Mouse (Mus musculus) embryonic facial prominence, embryonic 15.5 days (tissue): Measurements from ENCODE around the gene Zfp579. TPM values are rescaled to one million over a fixed set of nuclear protein-coding genes. Genes with fewer than 3 reads are reported as not detected.

Experiments
- ATAC-seq: fragments of 200-750 bp; cut with Nextera tagmentation; 2 replicates; pipeline ENCODE4 v1.8.0; 2017; ENCODE audit warnings: low read depth, moderate TSS enrichment; ENCODE audit not compliant: insufficient number of reproducible peaks, low FRiP score, low TSS enrichment
- H3K27ac ChIP-seq: fragments of 300-500 bp; sonication (generic); replicated peaks from 2 replicates; pipeline ENCODE4 v1.5.1; 2015; ENCODE audit warnings: mild to moderate bottlenecking, inconsistent platforms
- H3K27me3 ChIP-seq: fragments of 300-500 bp; sonication (generic); 2 replicates; pipeline ENCODE4 v1.6.1; 2015; ENCODE audit warnings: inconsistent platforms
- H3K36me3 ChIP-seq: fragments of 300-500 bp; sonication (generic); 2 replicates; pipeline ENCODE4 v1.6.1; 2015; ENCODE audit warnings: mild to moderate bottlenecking, inconsistent platforms
- H3K4me1 ChIP-seq: fragments of 300-500 bp; sonication (generic); 2 replicates; pipeline ENCODE4 v1.6.1; 2015; ENCODE audit warnings: inconsistent platforms
- H3K4me2 ChIP-seq: fragments of 300-500 bp; sonication (generic); replicated peaks from 2 replicates; pipeline ENCODE4 v1.6.1; 2015; ENCODE audit warnings: mild to moderate bottlenecking, inconsistent platforms
- H3K4me3 ChIP-seq: fragments of 300-500 bp; sonication (generic); replicated peaks from 2 replicates; pipeline ENCODE4 v1.5.1; 2015; ENCODE audit warnings: mild to moderate bottlenecking, inconsistent platforms
- H3K9ac ChIP-seq: fragments of 300-500 bp; sonication (generic); 2 replicates; pipeline ENCODE4 v1.6.1; 2015; ENCODE audit warnings: inconsistent platforms
- H3K9me3 ChIP-seq: fragments of 300-500 bp; sonication (generic); replicated peaks from 2 replicates; pipeline ENCODE4 v1.6.1; 2016; ENCODE audit warnings: inconsistent platforms
- WGBS: fragments of 180-500 bp; shearing (Covaris S2); methylation state at CpG from one replicate; pipeline ENCODE4 v1.1.7; 2015; 5-methylcytosine and 5-hydroxymethylcytosine counted together
- polyA plus RNA-seq: library from polyadenylated mRNA; unstranded; fragments of >200 nt; fragmentation: Nextera tagmentation; extraction: Ambion mirVana; gene quantifications from 2 replicates; pipeline ENCODE4 v1.2.1, GENCODE M21; 2015

The Zfp579 gene
- polyA plus RNA-seq, result 32.8 and 35.0 TPM in 2 replicates

- Histone ChIP-seq H3K36me3 (peaks cover 29% of the 10 kb centered on the region), H3K27ac (peak within 1 kb of the TSS; percentile 74), H3K27me3 (no peaks in the 10 kb centered on the region), H3K4me3 (peak within 1 kb of the TSS; percentile 78), H3K9me3 (no peaks in the 10 kb centered on the region), H3K9ac (peak within 1 kb of the TSS; percentile 72), H3K4me1 (peaks cover 28% of the 10 kb centered on the region), H3K4me2 (peak within 1 kb of the TSS; percentile 75)
- WGBS, result 6% methylated on average over 13 of the region's 26 CpGs
- ATAC-seq, result peak; percentile 88
These were observed at the start of gene Zfp579 for GRCm38 (mm10) chr7:4996003-4996895. Zfp579 (minus strand) TSS chr7:4996158.

DNA sequence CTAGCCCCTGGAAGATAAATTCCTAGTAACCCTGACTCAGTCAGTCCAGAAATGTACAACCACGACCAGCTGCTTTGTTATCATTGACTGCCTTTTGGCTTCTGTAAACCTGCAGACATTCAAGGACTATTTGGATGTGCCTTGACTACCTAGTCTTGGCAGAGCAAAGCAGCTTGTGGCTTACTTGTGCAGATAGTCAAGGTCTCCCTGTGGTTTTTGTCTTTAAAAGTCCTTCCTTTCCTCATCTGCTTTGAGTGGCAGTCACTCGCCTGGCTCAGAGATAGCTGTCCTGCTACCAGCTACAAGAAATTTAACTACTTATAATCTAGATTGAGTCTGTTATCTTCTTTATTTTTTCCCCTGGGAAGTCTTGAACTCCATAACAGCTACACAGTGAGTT is 49.0 kb upstream of the Zfp579 start:
- H3K9ac ChIP-seq, result no peak overlapping the region
- no peaks in the 10 kb centered on the region for H3K4me1 ChIP-seq
- no peak overlapping the region for H3K4me3 ChIP-seq
- H3K9me3 ChIP-seq, result no peaks in the 10 kb centered on the region
- H3K27ac ChIP-seq, result no peak overlapping the region
- H3K27me3 ChIP-seq, result no peaks in the 10 kb centered on the region
- H3K36me3 ChIP-seq, result peaks cover 5% of the 10 kb centered on the region; the same call in 1 of the 2 replicates
- no peak overlapping the region for H3K4me2 ChIP-seq
- 80% methylated on average over 2 of the region's 2 CpGs for WGBS
- no peak for ATAC-seq

- WGBS, result 30% methylated on average over 5 of the region's 5 CpGs
- Histone ChIP-seq H3K9me3 (0 out of 2 replicates have a peak, but pooled peaks cover 4% of the 10 kb centered on the region), H3K27me3 (no peaks in the 10 kb centered on the region), H3K36me3 (peaks cover 28% of the 10 kb centered on the region), H3K4me2 (peak overlapping the region; percentile 52), H3K4me1 (peaks cover 4% of the 10 kb centered on the region; the same call in 1 of the 2 replicates), H3K9ac (peak overlapping the region; percentile 49), H3K4me3 (peak overlapping the region; percentile 59), H3K27ac (peak overlapping the region; percentile 97)
- ATAC-seq, result no peak
These were observed 43.0 kb upstream of the Zfp579 start for GRCm38 (mm10) chr7:5038940-5039339.

GRCm38 (mm10) chr7:5038109-5038732 is 42.3 kb upstream of the Zfp579 start, which contains the start of gene Zfp784:
Zfp784 (minus strand) TSS chr7:5038446.
- H3K4me1 ChIP-seq, result peaks cover 4% of the 10 kb centered on the region; the same call in 1 of the 2 replicates
- peak within 1 kb of the TSS; percentile 49 for H3K9ac ChIP-seq
- peak within 1 kb of the TSS; percentile 97 for H3K27ac ChIP-seq
- peak within 1 kb of the TSS; percentile 59 for H3K4me3 ChIP-seq
- H3K4me2 ChIP-seq, result peak within 1 kb of the TSS; percentile 52
- under 1% methylated on average over 48 of the region's 48 CpGs for WGBS
- no peaks in the 10 kb centered on the region for H3K27me3 ChIP-seq
- peak; percentile 95 for ATAC-seq
- H3K9me3 ChIP-seq, result 0 out of 2 replicates have a peak, but pooled peaks cover 4% of the 10 kb centered on the region
- H3K36me3 ChIP-seq, result peaks cover 36% of the 10 kb centered on the region

GRCm38 (mm10) chr7:5037467-5037866 is 41.5 kb upstream of the Zfp579 start:
- Histone ChIP-seq H3K27ac (peak overlapping the region; percentile 97), H3K4me3 (peak overlapping the region; percentile 59), H3K9me3 (0 out of 2 replicates have a peak, but pooled peaks cover 4% of the 10 kb centered on the region), H3K4me2 (peak overlapping the region; percentile 52), H3K27me3 (no peaks in the 10 kb centered on the region), H3K4me1 (peaks cover 4% of the 10 kb centered on the region; the same call in 1 of the 2 replicates), H3K36me3 (peaks cover 43% of the 10 kb centered on the region), H3K9ac (no peak overlapping the region)
- 89% methylated on average over 8 of the region's 8 CpGs for WGBS
- ATAC-seq, result no peak

DNA sequence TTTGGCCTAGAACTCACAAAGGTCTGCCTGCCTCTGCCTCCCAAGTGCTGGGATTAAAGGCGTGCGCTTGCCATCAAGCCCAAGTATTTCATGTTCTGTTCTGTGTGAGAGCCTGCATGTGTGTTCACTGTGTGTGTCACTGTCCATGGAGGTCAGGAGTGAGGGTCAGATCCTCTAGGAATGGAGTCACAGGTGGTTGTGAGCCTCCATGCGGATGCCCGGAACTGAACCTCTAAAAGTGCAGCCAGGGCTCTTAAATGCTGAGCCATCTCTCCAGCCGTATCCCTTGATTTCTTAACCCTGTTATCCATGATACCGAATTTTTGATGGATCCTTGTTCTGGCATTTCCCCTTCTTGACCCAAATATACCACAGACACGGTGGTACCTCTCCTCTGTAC is 41.1 kb upstream of the Zfp579 start:
- H3K4me3 ChIP-seq, result no peak overlapping the region
- H3K27ac ChIP-seq, result no peak overlapping the region
- peaks cover 48% of the 10 kb centered on the region for H3K36me3 ChIP-seq
- peaks cover 4% of the 10 kb centered on the region; the same call in 1 of the 2 replicates for H3K4me1 ChIP-seq
- H3K9me3 ChIP-seq, result peaks cover 7% of the 10 kb centered on the region
- H3K27me3 ChIP-seq, result no peaks in the 10 kb centered on the region
- no peak overlapping the region for H3K9ac ChIP-seq
- no peak overlapping the region for H3K4me2 ChIP-seq
- no peak for ATAC-seq
- 92% methylated on average over 7 of the region's 7 CpGs for WGBS

DNA sequence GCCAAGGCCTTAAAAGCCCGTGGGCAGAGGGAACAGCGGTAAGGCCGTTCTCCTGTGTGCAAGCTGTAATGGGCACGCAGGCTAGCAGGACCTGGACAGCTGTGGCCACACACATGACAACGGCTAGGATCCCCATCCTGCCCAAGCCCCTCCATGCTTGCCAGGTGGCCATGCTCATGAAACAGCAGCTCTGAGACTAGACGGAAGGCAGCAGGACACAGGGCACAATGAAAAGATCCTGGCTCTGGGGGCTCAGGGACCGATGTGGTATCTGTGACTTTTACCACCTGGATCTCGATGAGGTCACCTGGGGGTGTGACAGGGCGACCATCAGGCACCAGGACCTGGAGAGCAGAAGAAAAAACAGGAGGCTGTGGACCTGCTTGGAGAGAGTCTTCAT is 40.2 kb upstream of the Zfp579 start:
- H3K9me3 ChIP-seq, result peaks cover 16% of the 10 kb centered on the region
- no peak for ATAC-seq

DNA sequence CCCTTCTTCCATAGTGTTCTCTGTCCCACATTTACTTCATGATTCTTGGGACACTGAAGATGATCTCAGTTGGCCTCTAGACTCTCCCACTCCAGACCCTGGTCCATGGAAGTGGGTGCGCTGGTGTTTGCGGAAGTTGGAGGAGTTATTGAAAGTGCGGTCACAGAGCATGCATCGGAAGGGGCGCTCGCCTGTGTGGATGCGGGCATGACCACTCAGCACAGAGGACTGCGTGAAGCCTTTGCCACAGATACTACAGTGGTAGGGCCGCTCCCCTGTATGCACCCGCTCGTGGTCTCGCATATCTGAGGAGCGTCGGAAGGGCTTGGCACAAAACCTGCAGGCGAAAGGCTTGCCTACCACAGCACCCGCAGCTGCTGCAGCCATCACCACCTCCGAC is 39.7 kb upstream of the Zfp579 start:
- Histone ChIP-seq H3K4me1 (peaks cover 4% of the 10 kb centered on the region; the same call in 1 of the 2 replicates), H3K9me3 (peaks cover 21% of the 10 kb centered on the region), H3K4me3 (no peak overlapping the region), H3K36me3 (peaks cover 57% of the 10 kb centered on the region), H3K9ac (no peak overlapping the region), H3K27ac (no peak overlapping the region), H3K27me3 (no peaks in the 10 kb centered on the region), H3K4me2 (no peak overlapping the region)
- 96% methylated on average over 17 of the region's 17 CpGs for WGBS
- ATAC-seq, result no peak

More for the DNA sequence above, 40.2 kb upstream of the Zfp579 start:
- Histone ChIP-seq H3K9ac (no peak overlapping the region), H3K36me3 (peaks cover 52% of the 10 kb centered on the region), H3K4me3 (no peak overlapping the region), H3K4me2 (no peak overlapping the region), H3K4me1 (peaks cover 4% of the 10 kb centered on the region; the same call in 1 of the 2 replicates), H3K27me3 (no peaks in the 10 kb centered on the region), H3K27ac (no peak overlapping the region)
- WGBS, result 94% methylated on average over 9 of the region's 9 CpGs

- H3K9ac ChIP-seq, result no peak within 1 kb of the TSS
- H3K27me3 ChIP-seq, result no peaks in the 10 kb centered on the region
- H3K36me3 ChIP-seq, result peaks cover 75% of the 10 kb centered on the region
- no peak for ATAC-seq
- peaks cover 36% of the 10 kb centered on the region for H3K9me3 ChIP-seq
- no peak within 1 kb of the TSS for H3K27ac ChIP-seq
- WGBS, result 93% methylated on average over 3 of the region's 3 CpGs
- peaks cover 4% of the 10 kb centered on the region; the same call in 1 of the 2 replicates for H3K4me1 ChIP-seq
- H3K4me3 ChIP-seq, result no peak within 1 kb of the TSS
- no peak within 1 kb of the TSS for H3K4me2 ChIP-seq
These were observed 37.9 kb upstream of the Zfp579 start, which contains the start of gene 4632433K11Rik for GRCm38 (mm10) chr7:5033818-5034217. 4632433K11Rik (plus strand) TSS chr7:5034118.

- no peak overlapping the region for H3K4me2 ChIP-seq
- H3K36me3 ChIP-seq, result peaks cover 93% of the 10 kb centered on the region
- no peaks in the 10 kb centered on the region for H3K27me3 ChIP-seq
- no peak overlapping the region for H3K9ac ChIP-seq
- WGBS, result 81% methylated on average over 46 of the region's 46 CpGs
- H3K4me1 ChIP-seq, result no peaks in the 10 kb centered on the region
- H3K27ac ChIP-seq, result no peak overlapping the region
- no peak overlapping the region for H3K4me3 ChIP-seq
- ATAC-seq, result no peak
- peaks cover 36% of the 10 kb centered on the region for H3K9me3 ChIP-seq
These were observed 35.5 kb upstream of the Zfp579 start for GRCm38 (mm10) chr7:5031496-5031895.
